Mouse (Mus musculus) limb, embryonic 14.5 days (tissue): ENCODE results near the gene Gdpd4. TPM values are rescaled to one million over a fixed set of nuclear protein-coding genes. Genes with fewer than 3 reads are reported as not detected.
A peak's percentile ranks its signal among the peaks of the same experiment; 100 is the strongest.

Experiments used
- ATAC-seq: fragments of 200-750 bp; cut with Nextera tagmentation; 2 replicates; pipeline ENCODE4 v1.8.0; 2017; ENCODE audit warnings: low read depth, moderate number of reproducible peaks, moderate TSS enrichment; ENCODE audit not compliant: low FRiP score
- DNase-seq: peaks from one replicate; pipeline ENCODE4 v3.0.0-alpha.2; 2015; ENCODE audit warnings: low spot score
- H3K27ac ChIP-seq: fragments of 300-500 bp; sonication (generic); replicated peaks from 2 replicates; pipeline ENCODE4 v1.5.1; 2014; ENCODE audit warnings: low read depth, mild to moderate bottlenecking, low read length, moderate library complexity, mixed read lengths
- H3K27me3 ChIP-seq: fragments of 300-500 bp; sonication (generic); 2 replicates; pipeline ENCODE4 v1.6.1; 2014; ENCODE audit warnings: low read length, mixed read lengths; ENCODE audit not compliant: control insufficient read depth, insufficient read depth
- H3K36me3 ChIP-seq: fragments of 300-500 bp; sonication (generic); 2 replicates; pipeline ENCODE4 v1.6.1; 2014; ENCODE audit warnings: mild to moderate bottlenecking, low read length, moderate library complexity, mixed read lengths; ENCODE audit not compliant: control insufficient read depth, insufficient read depth
- H3K4me1 ChIP-seq: fragments of 300-500 bp; sonication (generic); 2 replicates; pipeline ENCODE4 v1.6.1; 2014; ENCODE audit warnings: antibody characterized with exemption, low read length, mixed read lengths; ENCODE audit not compliant: control insufficient read depth, insufficient read depth
- H3K4me2 ChIP-seq: fragments of 300-500 bp; sonication (generic); replicated peaks from 2 replicates; pipeline ENCODE4 v1.6.1; 2014; ENCODE audit warnings: low read depth, mild to moderate bottlenecking, low read length, moderate library complexity; ENCODE audit not compliant: severe bottlenecking
- H3K4me3 ChIP-seq: fragments of 300-500 bp; sonication (generic); replicated peaks from 2 replicates; pipeline ENCODE4 v1.5.1; 2014; ENCODE audit warnings: low read length
- H3K9ac ChIP-seq: fragments of 300-500 bp; sonication (generic); 2 replicates; pipeline ENCODE4 v1.6.1; 2014; ENCODE audit warnings: mild to moderate bottlenecking, low read depth, low read length, moderate library complexity; ENCODE audit not compliant: severe bottlenecking
- H3K9me3 ChIP-seq: fragments of 300-500 bp; sonication (generic); 2 replicates; pipeline ENCODE4 v1.6.1; 2016; ENCODE audit warnings: low read length; ENCODE audit not compliant: control insufficient read depth
- POLR2A ChIP-seq: fragments of 200-500 bp; IDR thresholded peaks from 2 replicates; pipeline ENCODE4 v1.8.0; 2012; ENCODE audit warnings: inconsistent platforms, mild to moderate bottlenecking, moderate library complexity, borderline replicate concordance; ENCODE audit not compliant: insufficient read depth, insufficient read length; ENCODE audit errors: extremely low read depth
- WGBS: fragments of 180-500 bp; shearing (Covaris S2); extraction: QIAGEN DNeasy Blood & Tissue Kit; methylation state at CpG from one replicate; pipeline ENCODE4 v1.1.7; 2014; 5-methylcytosine and 5-hydroxymethylcytosine counted together
- polyA plus RNA-seq, 2 experiments: library from polyadenylated mRNA; depleted of rRNA in 1 of 2; stranded (reverse) in 1 of 2; unstranded in 1 of 2; fragments of >200 nt; fragmentation: Nextera tagmentation in 1 of 2; extraction: Ambion mirVana in 1 of 2; gene quantifications; 2 replicates each; pipeline versions ENCODE4 v1.2.1 to v1.2.3; 2012 to 2014

Gdpd4 gene
- polyA plus RNA-seq, 2 experiments, result not detected

- Histone ChIP-seq H3K4me3 (no peak overlapping the region), H3K4me2 (no peak overlapping the region), H3K9me3 (no peaks in the 10 kb centered on the region), H3K36me3 (no peaks in the 10 kb centered on the region), H3K9ac (peak overlapping the region; percentile 28; the same call in 1 of the 2 replicates), H3K27ac (0 out of 2 replicates have a peak overlapping the region, but pooled peaks have one; percentile 8), H3K27me3 (no peaks in the 10 kb centered on the region), H3K4me1 (peaks cover 11% of the 10 kb centered on the region)
- ATAC-seq, result no peak
- no peak for TF ChIP-seq POLR2A
- WGBS, result 51% methylated on average over 12 of the region's 12 CpGs
- no peak for DNase-seq
Measured at GRCm38 (mm10) chr7:98084541-98085293, 165.0 kb downstream of the Gdpd4 start.

GRCm38 (mm10) chr7:98085314-98085713 lies 165.6 kb downstream of the Gdpd4 start:
- no peak for TF ChIP-seq POLR2A
- H3K9me3 ChIP-seq, result no peaks in the 10 kb centered on the region
- no peak overlapping the region for H3K27ac ChIP-seq
- no peak overlapping the region for H3K4me3 ChIP-seq
- no peak overlapping the region for H3K4me2 ChIP-seq
- ATAC-seq (no peak), DNase-seq (no peak)
- H3K4me1 ChIP-seq, result peaks cover 11% of the 10 kb centered on the region
- no peaks in the 10 kb centered on the region for H3K36me3 ChIP-seq
- H3K27me3 ChIP-seq, result no peaks in the 10 kb centered on the region
- H3K9ac ChIP-seq, result no peak overlapping the region
- WGBS, result 84% methylated on average over 7 of the region's 7 CpGs

- H3K36me3 ChIP-seq, result no peaks in the 10 kb centered on the region
- WGBS, result 28% methylated on average over 2 of the region's 2 CpGs
- DNase-seq, result peak; percentile 27
Measured at GRCm38 (mm10) chr7:98086346-98086745, 166.6 kb downstream of the Gdpd4 start.

DNA sequence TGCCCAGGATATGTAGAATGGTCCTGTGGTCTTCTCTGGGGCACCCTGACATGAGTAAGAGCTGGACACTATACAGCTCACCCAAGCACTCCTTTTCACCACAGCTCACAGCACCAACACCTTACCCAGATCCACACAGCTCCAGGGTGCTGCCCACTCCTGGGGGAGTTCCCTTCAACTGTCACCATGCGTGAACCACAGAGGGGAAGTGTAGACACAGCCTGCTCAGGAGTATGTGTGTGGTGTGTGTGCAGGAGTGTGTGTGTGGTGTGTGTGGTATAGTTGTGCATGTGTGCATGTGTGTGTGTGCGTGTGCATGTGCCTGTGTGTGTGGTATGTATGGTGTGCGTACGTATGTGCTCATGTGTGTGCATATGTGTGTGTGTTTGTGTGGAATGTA lies 176.1 kb downstream of the Gdpd4 start:
- Histone ChIP-seq H3K9me3 (no peaks in the 10 kb centered on the region), H3K27ac (no peak overlapping the region), H3K4me2 (no peak overlapping the region), H3K4me3 (no peak overlapping the region), H3K4me1 (no peaks in the 10 kb centered on the region), H3K36me3 (0 out of 2 replicates have a peak, but pooled peaks cover 5% of the 10 kb centered on the region), H3K27me3 (no peaks in the 10 kb centered on the region), H3K9ac (no peak overlapping the region)
- DNase-seq, result no peak
- ATAC-seq, result no peak
- no peak for TF ChIP-seq POLR2A
- 98% methylated on average over 4 of the region's 4 CpGs for WGBS

More at GRCm38 (mm10) chr7:98086346-98086745, 166.6 kb downstream of the Gdpd4 start:
- peaks cover 11% of the 10 kb centered on the region for H3K4me1 ChIP-seq
- H3K9me3 ChIP-seq, result no peaks in the 10 kb centered on the region
- no peak overlapping the region for H3K9ac ChIP-seq
- no peak overlapping the region for H3K27ac ChIP-seq
- TF ChIP-seq POLR2A, result no peak
- H3K4me3 ChIP-seq, result no peak overlapping the region
- no peak overlapping the region for H3K4me2 ChIP-seq
- ATAC-seq, result 0 out of 2 replicates have a peak, but pooled peaks have one; percentile 28
- H3K27me3 ChIP-seq, result no peaks in the 10 kb centered on the region

DNA sequence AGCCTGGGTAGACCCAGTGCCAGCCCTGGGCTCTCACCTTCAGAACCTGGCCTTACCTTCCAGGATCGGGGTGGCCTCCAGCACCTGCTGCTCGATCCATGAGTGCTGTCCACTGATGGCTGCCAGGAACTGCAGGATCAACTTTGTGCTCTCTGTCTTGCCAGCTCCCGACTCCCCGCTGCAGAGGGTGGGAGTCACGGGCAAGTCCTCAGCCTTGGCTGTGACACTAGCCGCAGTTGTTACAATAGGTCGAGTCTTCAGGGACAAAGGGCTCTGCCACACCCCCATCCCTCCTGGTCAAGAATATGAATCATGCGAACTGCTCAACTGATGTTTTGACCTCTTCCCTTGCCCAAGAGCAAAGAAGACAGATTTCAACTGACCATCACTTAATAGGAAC lies 177.8 kb downstream of the Gdpd4 start:
- ATAC-seq (no peak), DNase-seq (no peak)
- Histone ChIP-seq H3K4me1 (peaks cover 3% of the 10 kb centered on the region; the same call in 1 of the 2 replicates), H3K36me3 (0 out of 2 replicates have a peak, but pooled peaks cover 5% of the 10 kb centered on the region), H3K4me3 (no peak overlapping the region), H3K9ac (no peak overlapping the region), H3K27ac (no peak overlapping the region), H3K9me3 (no peaks in the 10 kb centered on the region), H3K4me2 (no peak overlapping the region), H3K27me3 (no peaks in the 10 kb centered on the region)
- 90% methylated on average over 8 of the region's 8 CpGs for WGBS
- TF ChIP-seq POLR2A, result no peak

Other genes with a start within 250 kb of the Gdpd4 start
- 98.5 and 107 TPM in 2 replicates for gene Clns1a, start 223.3 kb upstream of the Gdpd4 start, polyA plus RNA-seq (2012; rRNA removed)
- 193 and 199 TPM in 2 replicates for gene Clns1a, start 223.3 kb upstream of the Gdpd4 start, polyA plus RNA-seq (2014; fragmentation: Nextera tagmentation; extraction: Ambion mirVana)
- gene Aqp11, start 181.7 kb upstream of the Gdpd4 start, polyA plus RNA-seq (2012; rRNA removed), result 2.2 and 2.5 TPM in 2 replicates
- gene Aqp11, start 181.7 kb upstream of the Gdpd4 start, polyA plus RNA-seq (2014; fragmentation: Nextera tagmentation; extraction: Ambion mirVana), result 3.4 and 4.2 TPM in 2 replicates
- gene Pak1, start 131.4 kb upstream of the Gdpd4 start, polyA plus RNA-seq (2012; rRNA removed), result 15.1 and 16.2 TPM in 2 replicates
- 21.6 and 23.3 TPM in 2 replicates for gene Pak1, start 131.4 kb upstream of the Gdpd4 start, polyA plus RNA-seq (2014; fragmentation: Nextera tagmentation; extraction: Ambion mirVana)
- 18.1 and 24.0 TPM in 2 replicates for gene Myo7a, start 199.6 kb downstream of the Gdpd4 start, polyA plus RNA-seq (2012; rRNA removed)
- gene Myo7a, start 199.6 kb downstream of the Gdpd4 start, polyA plus RNA-seq (2014; fragmentation: Nextera tagmentation; extraction: Ambion mirVana), result 8.1 and 11.3 TPM in 2 replicates
- gene Omp, start 225.5 kb downstream of the Gdpd4 start, polyA plus RNA-seq (2012; rRNA removed), result 0.25 and 0.38 TPM in 2 replicates
- 0.17 and 0.18 TPM in 2 replicates for gene Omp, start 225.5 kb downstream of the Gdpd4 start, polyA plus RNA-seq (2014; fragmentation: Nextera tagmentation; extraction: Ambion mirVana)